Mouse (Mus musculus) neural tube, embryonic 15.5 days (tissue): Measurements from ENCODE around the gene Oser1. TPM values are rescaled to one million over a fixed set of nuclear protein-coding genes. Genes with fewer than 3 reads are reported as not detected.

Experiments used
- ATAC-seq: fragments of 200-750 bp; cut with Nextera tagmentation; 2 replicates; pipeline ENCODE4 v1.8.0; 2017; ENCODE audit warnings: mild to moderate bottlenecking, moderate TSS enrichment, moderate library complexity; ENCODE audit not compliant: low FRiP score
- H3K27ac ChIP-seq: fragments of 300-500 bp; sonication (generic); replicated peaks from 2 replicates; pipeline ENCODE4 v1.5.1; 2015; ENCODE audit warnings: mild to moderate bottlenecking, inconsistent platforms
- H3K27me3 ChIP-seq: fragments of 300-500 bp; sonication (generic); replicated peaks from 2 replicates; pipeline ENCODE4 v1.6.1; 2015; ENCODE audit warnings: inconsistent platforms
- H3K36me3 ChIP-seq: fragments of 300-500 bp; sonication (generic); 2 replicates; pipeline ENCODE4 v1.6.1; 2015; ENCODE audit warnings: inconsistent platforms
- H3K4me1 ChIP-seq: fragments of 300-500 bp; sonication (generic); 2 replicates; pipeline ENCODE4 v1.6.1; 2015; ENCODE audit warnings: inconsistent platforms
- H3K4me2 ChIP-seq: fragments of 300-500 bp; sonication (generic); 2 replicates; pipeline ENCODE4 v1.6.1; 2015; ENCODE audit warnings: inconsistent platforms, mild to moderate bottlenecking, moderate library complexity
- H3K4me3 ChIP-seq: fragments of 300-500 bp; sonication (generic); replicated peaks from 2 replicates; pipeline ENCODE4 v1.5.1; 2015; ENCODE audit warnings: mild to moderate bottlenecking, inconsistent platforms
- H3K9ac ChIP-seq: fragments of 300-500 bp; sonication (generic); replicated peaks from 2 replicates; pipeline ENCODE4 v1.6.1; 2015; ENCODE audit warnings: mild to moderate bottlenecking, inconsistent platforms
- H3K9me3 ChIP-seq: fragments of 300-500 bp; sonication (generic); replicated peaks from 2 replicates; pipeline ENCODE4 v1.6.1; 2016; ENCODE audit warnings: inconsistent platforms
- WGBS: fragments of 180-500 bp; shearing (Covaris S2); methylation state at CpG from one replicate; pipeline ENCODE4 v1.1.7; 2015; ENCODE audit warnings: mixed read lengths; 5-methylcytosine and 5-hydroxymethylcytosine counted together
- polyA plus RNA-seq: library from polyadenylated mRNA; unstranded; fragments of >200 nt; fragmentation: Nextera tagmentation; extraction: Ambion mirVana; gene quantifications from 2 replicates; pipeline ENCODE4 v1.2.1, GENCODE M21; 2015

Gene Oser1
- polyA plus RNA-seq, 1 experiment from 2014 or later: 72.6 TPM

DNA sequence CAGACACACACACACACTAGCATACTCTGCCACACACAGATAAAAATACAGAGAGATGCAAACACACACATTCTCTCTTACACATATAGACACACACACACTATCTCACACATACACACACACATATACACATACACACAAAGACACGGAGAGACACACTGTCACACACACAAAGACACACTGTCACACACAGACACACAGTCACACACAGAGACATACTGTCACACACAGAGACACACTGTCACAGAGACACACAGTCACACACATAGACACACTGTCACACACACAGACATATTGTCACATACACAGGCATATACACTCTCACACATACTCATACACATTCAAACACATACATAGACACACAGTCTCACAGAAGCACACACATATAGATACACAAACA is 51.9 kb downstream of the Oser1 start:
- Histone ChIP-seq H3K4me3 (no peak overlapping the region), H3K27me3 (peaks cover 43% of the 10 kb centered on the region), H3K4me1 (peaks cover 6% of the 10 kb centered on the region; the same call in 1 of the 2 replicates), H3K9me3 (no peaks in the 10 kb centered on the region), H3K27ac (no peak overlapping the region), H3K9ac (no peak overlapping the region), H3K36me3 (no peaks in the 10 kb centered on the region), H3K4me2 (no peak overlapping the region)
- ATAC-seq: no peak
- 79% methylated on average over 1 of the region's 1 CpGs for WGBS

DNA sequence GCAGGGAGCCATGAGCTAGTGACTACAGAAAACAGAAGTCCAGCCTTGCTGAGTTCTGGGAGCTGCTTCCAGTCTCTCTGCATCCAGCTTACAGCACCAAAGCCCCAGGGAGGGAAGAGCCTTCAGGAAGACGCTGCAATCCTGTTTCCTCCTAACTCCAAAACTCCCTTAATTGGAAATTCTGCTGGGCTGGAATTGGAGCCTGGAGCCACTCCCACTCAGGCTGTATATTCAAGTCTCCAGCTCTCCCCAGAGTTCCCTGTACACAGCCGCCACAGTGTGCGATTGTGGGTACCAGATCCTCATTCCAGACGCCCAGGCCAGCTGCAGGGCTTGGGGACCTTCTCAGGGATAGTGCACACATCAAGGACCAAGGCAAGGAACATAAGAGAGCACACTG is 54.3 kb downstream of the Oser1 start:
- no peaks in the 10 kb centered on the region for H3K9me3 ChIP-seq
- no peak overlapping the region for H3K9ac ChIP-seq
- H3K36me3 ChIP-seq: no peaks in the 10 kb centered on the region
- no peak overlapping the region for H3K4me3 ChIP-seq
- ATAC-seq: no peak
- H3K4me1 ChIP-seq: no peaks in the 10 kb centered on the region
- H3K27ac ChIP-seq: no peak overlapping the region
- 47% methylated on average over 4 of the region's 4 CpGs for WGBS
- H3K4me2 ChIP-seq: no peak overlapping the region
- H3K27me3 ChIP-seq: peaks cover 18% of the 10 kb centered on the region

DNA sequence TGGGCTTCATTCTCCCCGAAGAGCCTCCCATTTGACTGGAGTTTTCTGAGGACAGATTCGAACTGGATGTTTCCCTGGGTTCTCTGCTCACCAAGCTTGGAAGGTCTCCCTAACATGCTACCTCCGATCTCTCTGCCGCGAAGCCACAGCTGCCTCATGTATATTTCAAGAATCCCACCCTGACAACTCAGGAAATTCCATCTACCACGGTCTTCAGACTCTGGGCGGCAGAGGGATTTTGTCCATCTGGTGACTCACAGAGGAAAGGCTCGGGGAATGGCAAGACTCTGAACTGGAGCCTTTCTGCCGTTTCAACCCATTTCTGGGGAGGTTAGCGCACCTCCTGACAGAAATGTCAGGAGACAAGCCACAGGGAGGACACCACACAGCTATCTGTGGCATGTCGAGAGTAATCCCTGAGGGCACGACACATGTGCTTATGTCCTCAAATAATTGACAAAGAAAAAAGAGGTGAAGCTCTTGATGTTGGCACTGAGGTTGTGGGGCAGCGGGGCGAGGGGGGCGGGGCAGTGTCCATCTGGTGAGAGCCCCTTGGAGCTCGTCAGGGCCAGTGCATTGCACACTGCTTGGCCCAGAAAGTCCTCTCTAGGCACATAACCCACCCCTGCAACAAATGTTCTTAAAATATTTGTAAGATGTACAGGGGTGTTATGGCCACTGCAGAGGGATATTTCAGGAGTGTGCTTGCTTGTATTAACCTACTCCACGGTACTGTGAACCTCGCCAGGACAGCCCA is 59.5 kb downstream of the Oser1 start:
- H3K27me3 ChIP-seq: no peaks in the 10 kb centered on the region
- H3K4me1 ChIP-seq: no peaks in the 10 kb centered on the region
- no peak overlapping the region for H3K4me2 ChIP-seq
- H3K27ac ChIP-seq: no peak overlapping the region
- no peaks in the 10 kb centered on the region for H3K36me3 ChIP-seq
- WGBS: 83% methylated on average over 18 of the region's 18 CpGs
- no peaks in the 10 kb centered on the region for H3K9me3 ChIP-seq
- H3K4me3 ChIP-seq: no peak overlapping the region
- ATAC-seq: no peak
- H3K9ac ChIP-seq: no peak overlapping the region

DNA sequence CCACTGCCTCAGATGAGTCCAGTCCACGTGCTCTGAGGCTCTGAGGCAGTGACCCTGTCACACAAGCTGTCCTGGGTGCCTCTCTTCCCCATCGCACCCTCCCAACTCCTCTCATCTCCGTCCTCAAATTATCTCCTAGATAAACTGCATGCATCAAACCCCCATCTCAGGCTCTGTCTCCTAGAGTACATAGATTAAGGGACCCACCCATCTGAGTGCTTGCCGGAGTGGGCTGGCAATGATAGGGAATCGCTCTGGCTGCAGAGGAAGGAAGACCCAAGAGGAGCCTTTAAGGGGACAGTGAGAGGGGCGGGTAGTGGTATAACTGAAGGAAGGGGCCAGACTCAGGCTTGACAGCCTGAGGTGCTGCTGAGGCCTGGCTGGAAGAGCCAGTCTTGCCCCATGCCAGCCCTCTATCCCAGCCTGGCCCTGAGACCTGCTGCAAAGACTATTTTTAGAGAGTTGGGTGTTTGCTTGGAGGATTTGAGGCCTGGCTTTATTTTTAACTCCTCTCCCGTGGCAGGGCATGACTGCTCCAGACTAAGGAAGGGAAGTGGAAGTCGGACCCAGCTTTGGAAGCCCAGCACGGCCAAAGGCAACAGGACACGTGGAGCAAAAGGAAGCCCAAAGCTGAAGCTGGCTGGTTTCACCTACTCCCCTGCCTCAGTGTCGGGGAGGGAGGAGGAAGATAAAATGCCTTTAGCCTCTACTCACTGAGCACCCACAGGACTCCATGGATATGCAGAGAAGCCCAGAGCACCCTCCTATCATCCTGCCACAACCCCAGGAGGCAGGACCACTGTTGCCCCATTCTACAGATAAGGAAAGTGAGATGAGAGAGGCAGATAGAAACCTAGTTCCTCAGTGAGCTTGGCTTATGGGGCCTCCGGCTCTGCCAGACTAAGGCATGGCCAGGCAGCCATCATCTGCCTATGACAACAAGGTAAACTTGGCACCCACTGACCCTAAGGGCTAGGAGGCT is 61.3 kb downstream of the Oser1 start:
- no peak overlapping the region for H3K27ac ChIP-seq
- no peak overlapping the region for H3K4me3 ChIP-seq
- no peak overlapping the region for H3K9ac ChIP-seq
- H3K4me2 ChIP-seq: no peak overlapping the region
- H3K36me3 ChIP-seq: no peaks in the 10 kb centered on the region
- no peak for ATAC-seq
- no peaks in the 10 kb centered on the region for H3K4me1 ChIP-seq
- 82% methylated on average over 12 of the region's 12 CpGs for WGBS
- no peaks in the 10 kb centered on the region for H3K9me3 ChIP-seq
- no peaks in the 10 kb centered on the region for H3K27me3 ChIP-seq

DNA sequence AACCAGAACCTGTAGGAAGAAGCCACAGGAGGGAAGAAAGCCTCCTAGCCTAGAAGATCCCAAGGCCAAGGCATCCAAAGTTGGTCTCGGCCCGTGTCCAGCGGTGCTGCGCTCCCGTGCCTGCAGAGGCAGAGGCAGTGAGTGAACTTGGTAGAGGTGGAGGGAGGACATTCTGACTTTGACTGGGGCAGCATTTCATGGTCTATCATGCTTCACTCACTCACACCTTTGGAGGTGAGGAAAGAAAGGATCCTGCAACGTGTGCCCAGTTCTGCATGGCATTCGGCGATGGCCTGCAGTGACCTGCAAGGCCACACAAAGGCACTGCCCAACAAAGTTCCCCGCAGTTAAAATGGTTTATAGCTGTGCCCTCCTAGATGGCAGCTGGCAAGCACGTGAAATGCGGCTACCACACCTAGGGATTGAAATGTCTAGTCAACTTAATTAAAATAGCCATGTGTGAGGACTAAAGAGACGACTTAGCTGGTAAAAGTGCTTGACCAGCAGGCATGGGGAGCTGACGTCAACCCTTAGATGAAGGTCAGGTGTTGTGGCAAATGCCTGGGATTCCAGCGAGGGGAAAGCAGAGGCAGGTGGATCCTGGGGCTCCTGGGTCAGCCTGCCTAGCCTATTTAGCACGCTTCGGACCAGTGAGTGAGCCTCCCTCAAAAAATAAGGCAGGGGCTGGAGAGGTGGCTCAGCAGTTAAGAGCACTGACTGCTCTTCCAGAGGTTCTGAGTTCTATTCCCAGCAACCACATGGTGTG is 63.5 kb downstream of the Oser1 start:
- H3K27me3 ChIP-seq: no peaks in the 10 kb centered on the region
- no peak overlapping the region for H3K27ac ChIP-seq
- no peaks in the 10 kb centered on the region for H3K9me3 ChIP-seq
- no peak overlapping the region for H3K4me3 ChIP-seq
- H3K9ac ChIP-seq: no peak overlapping the region
- no peaks in the 10 kb centered on the region for H3K4me1 ChIP-seq
- no peak for ATAC-seq
- no peak overlapping the region for H3K4me2 ChIP-seq
- WGBS: 83% methylated on average over 16 of the region's 16 CpGs
- H3K36me3 ChIP-seq: no peaks in the 10 kb centered on the region

DNA sequence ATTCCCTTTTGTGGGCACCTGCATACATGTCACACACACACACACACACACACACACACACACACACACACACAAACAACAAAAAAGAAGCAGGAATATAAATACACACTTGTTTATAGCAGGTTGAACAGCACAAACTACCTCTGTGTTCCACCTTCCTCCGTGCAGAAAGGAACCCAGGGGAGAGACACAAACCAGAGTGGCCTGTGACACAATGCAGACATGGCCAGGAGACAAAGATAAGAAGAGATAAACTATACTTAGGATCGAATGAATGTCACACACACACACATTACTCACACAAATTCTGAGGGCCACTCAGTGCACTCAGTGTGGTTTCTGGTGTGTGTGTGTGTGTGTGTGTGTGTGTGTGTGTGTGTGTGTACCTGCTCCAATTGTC is 65.2 kb downstream of the Oser1 start:
- Histone ChIP-seq H3K4me3 (no peak overlapping the region), H3K9ac (no peak overlapping the region), H3K4me1 (no peaks in the 10 kb centered on the region), H3K36me3 (no peaks in the 10 kb centered on the region), H3K27me3 (no peaks in the 10 kb centered on the region), H3K4me2 (no peak overlapping the region), H3K27ac (no peak overlapping the region), H3K9me3 (no peaks in the 10 kb centered on the region)
- WGBS: 72% methylated on average over 2 of the region's 2 CpGs
- ATAC-seq: no peak

DNA sequence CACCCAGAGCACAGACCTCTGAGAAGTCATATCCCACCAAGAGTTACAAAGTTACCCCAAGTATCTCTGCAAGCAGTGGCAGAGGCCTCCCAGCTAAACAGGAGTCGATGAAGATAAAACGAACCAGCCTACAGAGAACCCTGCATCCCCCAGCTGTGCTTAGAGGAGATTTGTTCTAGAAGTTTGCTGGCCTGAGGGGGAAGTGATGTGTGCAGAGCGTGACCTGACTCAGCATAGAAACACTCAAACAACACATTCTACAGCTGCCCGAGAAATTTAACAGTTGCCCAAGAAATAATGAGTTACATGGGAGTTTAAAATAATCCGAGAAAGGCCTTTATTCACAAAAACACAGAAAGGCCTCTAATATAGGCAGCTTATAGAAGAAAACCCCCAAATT is 65.8 kb downstream of the Oser1 start:
- Histone ChIP-seq H3K27ac (no peak overlapping the region), H3K36me3 (no peaks in the 10 kb centered on the region), H3K4me3 (no peak overlapping the region), H3K27me3 (no peaks in the 10 kb centered on the region), H3K9ac (no peak overlapping the region), H3K4me2 (no peak overlapping the region), H3K4me1 (no peaks in the 10 kb centered on the region), H3K9me3 (no peaks in the 10 kb centered on the region)
- 82% methylated on average over 5 of the region's 5 CpGs for WGBS
- ATAC-seq: no peak

DNA sequence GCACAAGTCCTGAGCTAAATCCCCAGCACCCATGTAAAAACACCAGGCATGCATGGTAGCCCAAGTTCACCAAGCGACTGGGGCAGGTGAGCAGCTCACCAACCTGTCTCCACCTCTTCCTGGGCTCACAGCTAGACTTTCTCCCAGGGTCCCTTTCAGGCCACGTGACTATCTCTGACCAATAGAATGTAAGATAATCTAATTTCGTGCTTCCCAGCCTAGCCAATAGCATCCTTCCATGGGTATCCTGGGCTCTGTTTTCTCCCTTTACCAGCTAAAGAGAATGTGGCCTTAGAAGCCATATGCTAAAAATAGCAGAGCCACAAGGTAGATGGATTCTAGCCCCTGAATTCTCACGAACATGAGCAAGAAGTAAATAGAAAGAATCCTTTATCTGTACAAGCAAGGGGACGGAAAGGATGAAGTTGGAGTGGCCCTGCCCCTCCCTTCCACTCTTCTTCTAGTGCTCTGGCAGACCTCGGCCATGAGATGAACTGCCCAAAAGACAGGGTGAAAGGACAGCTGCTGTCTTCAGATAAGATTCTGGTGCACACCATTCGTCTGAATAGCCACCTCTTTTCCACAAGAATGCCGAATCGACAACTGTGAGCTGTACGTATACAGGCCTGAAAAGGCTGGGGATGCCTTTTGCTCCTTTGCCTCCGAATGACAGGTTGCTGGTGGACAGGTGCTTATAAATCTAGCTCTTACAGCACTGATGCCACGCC is 68.2 kb downstream of the Oser1 start:
- no peak overlapping the region for H3K9ac ChIP-seq
- H3K27me3 ChIP-seq: 0 out of 2 replicates have a peak, but pooled peaks cover 3% of the 10 kb centered on the region
- no peaks in the 10 kb centered on the region for H3K9me3 ChIP-seq
- no peak overlapping the region for H3K4me3 ChIP-seq
- no peaks in the 10 kb centered on the region for H3K36me3 ChIP-seq
- ATAC-seq: no peak
- no peak overlapping the region for H3K4me2 ChIP-seq
- H3K27ac ChIP-seq: no peak overlapping the region
- H3K4me1 ChIP-seq: no peaks in the 10 kb centered on the region
- WGBS: 85% methylated on average over 12 of the region's 12 CpGs

Other genes starting within 250 kb of the Oser1 start
- 20.8 and 23.4 TPM in 2 replicates for gene Tox2, start 221.6 kb downstream of the Oser1 start, polyA plus RNA-seq
- 0.96 and 2.0 TPM in 2 replicates for gene Jph2, start 26.7 kb downstream of the Oser1 start, polyA plus RNA-seq
- 108 and 129 TPM in 2 replicates for gene Gdap1l1, start 13.8 kb upstream of the Oser1 start, polyA plus RNA-seq
- 17.1 and 18.3 TPM in 2 replicates for gene Fitm2, start 47.9 kb upstream of the Oser1 start, polyA plus RNA-seq
- 0.18 TPM in 1 of 2 replicates, not detected in the other for gene R3hdml, start 67.6 kb upstream of the Oser1 start, polyA plus RNA-seq
- gene Hnf4a, start 82.1 kb upstream of the Oser1 start, polyA plus RNA-seq: 0.04 and 5.2 TPM in 2 replicates
- 37.5 and 39.1 TPM in 2 replicates for gene Ttpal, start 177.6 kb upstream of the Oser1 start, polyA plus RNA-seq
- gene Serinc3, start 220.4 kb upstream of the Oser1 start, polyA plus RNA-seq: 33.6 and 41.2 TPM in 2 replicates
- 107 and 110 TPM in 2 replicates for gene Pkig, start 233.7 kb upstream of the Oser1 start, polyA plus RNA-seq